Mouse (Mus musculus): ENCODE data around the gene Smndc1.

GRCm38 (mm10) chr19:53437991-53438390 is 47.6 kb upstream of the Smndc1 start:
- TF ChIP-seq POLR2A (IDR thresholded peaks at IDR 0.05; ENCODE audit: low read depth, low read length) (no peak), CTCF (conservative IDR thresholded peaks at IDR 0.05; ENCODE audit: insufficient read depth, insufficient read length, low read depth, low read length) (no peak)
